Mouse (Mus musculus) spleen, adult 2 months (tissue): ENCODE results near the gene Stk17b.
"Not testable (repeated sequence)": the region's sequence is repeated elsewhere in the genome, so short reads cannot be mapped to it uniquely, and the experiment has no call there.

ENCODE experiments used
- CTCF ChIP-seq: fragments of 200-500 bp; IDR thresholded peaks from 2 replicates; pipeline ENCODE4 v1.5.1; 2011; ENCODE audit warnings: mild to moderate bottlenecking, inconsistent platforms; ENCODE audit not compliant: insufficient read depth, insufficient read length, insufficient replicate concordance; ENCODE audit errors: extremely low read depth
- POLR2A ChIP-seq: fragments of 200-500 bp; IDR thresholded peaks from 2 replicates; pipeline ENCODE4 v1.6.1; 2011; ENCODE audit warnings: low read depth, low read length, inconsistent platforms

- TF ChIP-seq CTCF, POLR2A: not testable (repeated sequence)
Measured at GRCm38 (mm10) chr1:53713383-53713782, 71.6 kb downstream of the Stk17b start.
